Mouse (Mus musculus): ENCODE measurements around the gene Ccdc57.

DNA sequence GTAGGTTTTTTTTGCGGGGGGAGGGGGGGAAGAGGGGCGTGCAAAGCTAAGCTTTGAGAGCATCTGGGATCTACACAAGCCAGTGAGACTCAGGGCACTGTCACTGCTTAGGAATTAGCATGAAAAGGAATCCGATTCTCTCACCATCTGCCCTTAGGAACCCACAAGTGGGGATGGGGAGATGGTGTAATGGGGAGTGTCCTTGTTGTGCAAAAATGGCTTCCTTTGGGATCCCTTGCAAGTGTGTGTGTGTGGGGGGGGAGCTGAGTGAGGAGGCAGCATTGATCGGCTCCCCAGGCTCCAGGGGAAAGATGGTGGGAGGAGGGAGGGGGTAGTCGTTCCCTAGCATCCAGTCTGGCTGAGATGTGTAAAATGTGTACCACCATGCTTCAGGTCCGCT lies 155.5 kb downstream of the Ccdc57 start:
- TF ChIP-seq CTCF (IDR thresholded peaks at IDR 0.05; ENCODE audit: insufficient read depth, low read length) (no peak), POLR2A (IDR thresholded peaks at IDR 0.05; ENCODE audit: borderline replicate concordance, extremely low read depth, low read depth, low read length) (no peak)

All from lung, adult 2 months (tissue).